Mouse (Mus musculus) heart, embryonic 15.5 days (tissue): Measurements from ENCODE around the gene 1700020D05Rik. TPM values are rescaled to one million over a fixed set of nuclear protein-coding genes. Genes with fewer than 3 reads are reported as not detected.

Source experiments
- ATAC-seq: fragments of 200-750 bp; cut with Nextera tagmentation; replicated peaks from 2 replicates; pipeline ENCODE4 v1.8.0; 2017; ENCODE audit warnings: low read depth, moderate TSS enrichment; ENCODE audit not compliant: insufficient number of reproducible peaks, insufficient read depth, low FRiP score
- H3K27ac ChIP-seq: fragments of 300-500 bp; sonication (generic); 2 replicates; pipeline ENCODE4 v1.5.1; 2015; ENCODE audit warnings: mild to moderate bottlenecking, inconsistent platforms
- H3K27me3 ChIP-seq: fragments of 300-500 bp; sonication (generic); 2 replicates; pipeline ENCODE4 v1.6.1; 2015; ENCODE audit warnings: inconsistent platforms
- H3K36me3 ChIP-seq: fragments of 300-500 bp; sonication (generic); 2 replicates; pipeline ENCODE4 v1.6.1; 2015; ENCODE audit warnings: mild to moderate bottlenecking, inconsistent platforms
- H3K4me1 ChIP-seq: fragments of 300-500 bp; sonication (generic); replicated peaks from 2 replicates; pipeline ENCODE4 v1.6.1; 2015; ENCODE audit warnings: inconsistent platforms
- H3K4me2 ChIP-seq: fragments of 300-500 bp; sonication (generic); 2 replicates; pipeline ENCODE4 v1.6.1; 2015; ENCODE audit warnings: inconsistent platforms, mild to moderate bottlenecking, moderate library complexity
- H3K4me3 ChIP-seq: fragments of 300-500 bp; sonication (generic); 2 replicates; pipeline ENCODE4 v1.5.1; 2015; ENCODE audit warnings: mild to moderate bottlenecking, inconsistent platforms
- H3K9ac ChIP-seq: fragments of 300-500 bp; sonication (generic); 2 replicates; pipeline ENCODE4 v1.6.1; 2015; ENCODE audit warnings: mild to moderate bottlenecking, inconsistent platforms
- H3K9me3 ChIP-seq: fragments of 300-500 bp; sonication (generic); replicated peaks from 2 replicates; pipeline ENCODE4 v1.6.1; 2016; ENCODE audit warnings: inconsistent platforms
- WGBS: fragments of 180-500 bp; shearing (Covaris S2); methylation state at CpG from one replicate; pipeline ENCODE4 v1.1.7; 2015; ENCODE audit warnings: mixed read lengths; 5-methylcytosine and 5-hydroxymethylcytosine counted together
- polyA plus RNA-seq: library from polyadenylated mRNA; unstranded; fragments of >200 nt; fragmentation: Nextera tagmentation; extraction: Ambion mirVana; gene quantifications from 2 replicates; pipeline ENCODE4 v1.2.1, GENCODE M21; 2015

1700020D05Rik gene
- polyA plus RNA-seq, 1 experiment from 2014 or later, result 0.16 TPM

DNA sequence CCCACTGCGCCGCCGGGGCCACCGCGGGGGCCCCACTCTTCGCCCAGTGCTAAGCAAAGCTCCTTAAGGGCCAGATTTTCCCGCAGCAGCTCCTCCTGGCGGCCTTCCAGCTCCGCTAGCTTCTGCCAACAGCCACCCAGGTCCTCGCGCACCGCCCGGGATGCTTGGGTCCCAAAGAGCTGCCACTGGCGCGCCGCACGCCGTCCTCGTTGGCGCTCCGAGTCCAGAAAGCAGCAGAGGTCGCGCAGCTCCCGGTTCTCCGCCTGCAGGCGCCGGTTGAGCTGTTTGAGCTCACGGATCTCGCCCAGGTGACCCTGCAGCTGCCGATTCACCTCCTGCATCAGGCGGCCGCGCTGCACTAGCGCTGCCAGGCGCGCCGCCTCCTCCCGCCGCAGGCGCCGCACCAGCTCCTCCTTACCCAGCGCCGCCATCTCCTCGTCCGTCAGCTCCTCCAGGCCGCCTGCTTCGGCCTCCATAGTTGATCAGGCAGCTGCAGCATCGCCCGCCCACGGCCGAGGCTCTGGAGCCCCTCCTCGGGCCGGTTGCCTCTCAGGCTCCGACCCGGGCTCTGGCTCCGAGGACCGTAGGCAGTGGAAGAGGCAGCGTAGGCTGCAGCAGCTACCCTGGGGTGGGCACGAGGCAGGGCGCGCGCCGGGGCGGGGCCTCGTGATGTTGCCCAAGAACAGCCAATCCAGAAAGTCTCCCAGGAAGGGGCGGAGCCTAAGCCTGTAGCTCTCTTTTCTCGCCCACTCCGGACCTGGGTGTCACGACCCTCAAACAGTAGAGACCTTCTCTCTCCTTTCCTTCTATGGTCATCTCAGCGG, 46.5 kb downstream of the 1700020D05Rik start:
- peak overlapping the region; percentile 88 for H3K27ac ChIP-seq
- WGBS, result under 1% methylated on average over 70 of the region's 70 CpGs
- peaks cover 47% of the 10 kb centered on the region for H3K4me1 ChIP-seq
- H3K4me2 ChIP-seq, result peak overlapping the region; percentile 94
- no peaks in the 10 kb centered on the region for H3K9me3 ChIP-seq
- peak overlapping the region; percentile 80 for H3K9ac ChIP-seq
- H3K27me3 ChIP-seq, result no peaks in the 10 kb centered on the region
- peak overlapping the region; percentile 64 for H3K4me3 ChIP-seq
- H3K36me3 ChIP-seq, result no peaks in the 10 kb centered on the region
- ATAC-seq, result peak; percentile 89

DNA sequence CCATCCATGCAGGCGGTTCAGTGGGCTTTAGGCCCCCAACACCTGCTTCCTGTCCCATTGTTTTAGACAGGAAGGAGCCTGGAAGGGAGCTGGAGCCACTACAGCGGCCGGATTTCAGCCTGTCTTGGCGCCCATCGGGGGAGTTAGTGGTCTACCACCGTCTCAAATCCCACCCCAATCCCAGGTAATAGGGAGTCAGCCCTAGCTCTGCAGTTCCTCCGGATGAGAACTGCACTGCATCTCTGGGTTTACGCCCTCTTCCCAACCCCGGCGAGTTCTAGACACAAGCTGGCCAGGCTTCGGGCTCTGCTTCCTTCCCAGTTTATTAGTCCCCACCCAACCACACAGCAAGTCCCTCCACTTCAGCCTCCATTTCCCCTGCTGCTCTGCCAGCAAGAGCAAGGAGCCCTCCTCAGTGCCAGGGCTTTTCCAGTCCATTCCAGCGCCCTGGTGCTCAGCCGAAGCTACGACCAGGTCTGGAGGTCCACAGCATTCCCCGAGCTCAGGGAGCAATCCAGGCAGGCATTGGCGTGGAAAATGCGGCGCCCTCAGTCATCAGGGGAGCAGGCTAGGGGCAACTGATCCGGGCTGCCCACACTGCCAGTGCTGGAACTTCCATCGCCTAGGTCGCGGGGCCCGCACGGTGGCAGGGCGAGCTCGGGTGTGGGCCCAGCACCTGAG, 47.2 kb downstream of the 1700020D05Rik start:
- peak overlapping the region; percentile 94 for H3K4me2 ChIP-seq
- WGBS, result 3% methylated on average over 26 of the region's 26 CpGs
- H3K4me3 ChIP-seq, result peak overlapping the region; percentile 64
- H3K27ac ChIP-seq, result peak overlapping the region; percentile 88
- no peaks in the 10 kb centered on the region for H3K27me3 ChIP-seq
- ATAC-seq, result peak; percentile 12; the same call in 1 of the 2 replicates
- H3K4me1 ChIP-seq, result peaks cover 42% of the 10 kb centered on the region
- H3K36me3 ChIP-seq, result no peaks in the 10 kb centered on the region
- peak overlapping the region; percentile 80 for H3K9ac ChIP-seq
- H3K9me3 ChIP-seq, result no peaks in the 10 kb centered on the region

DNA sequence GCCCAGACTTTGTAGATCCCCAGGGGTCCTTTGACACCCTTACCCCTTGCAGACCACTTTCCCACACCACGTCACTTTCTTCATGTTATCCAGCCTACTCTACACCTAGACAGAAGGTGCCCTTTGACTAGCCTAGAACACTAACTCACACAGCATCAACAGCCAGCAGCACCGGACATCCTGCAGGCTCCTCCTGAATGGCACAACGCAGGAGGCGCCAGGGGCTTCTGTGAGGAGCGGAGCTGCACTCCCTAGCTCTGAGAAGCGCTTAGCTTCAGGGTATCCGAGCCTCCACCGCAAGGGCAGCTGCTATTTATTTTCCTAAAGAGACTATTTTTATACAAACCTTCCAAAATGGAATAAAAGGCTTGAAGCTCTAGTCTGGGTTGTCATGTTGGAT, 48.0 kb downstream of the 1700020D05Rik start:
- Histone ChIP-seq H3K4me2 (peak overlapping the region; percentile 94), H3K9me3 (no peaks in the 10 kb centered on the region), H3K4me1 (peaks cover 36% of the 10 kb centered on the region), H3K36me3 (no peaks in the 10 kb centered on the region), H3K9ac (peak overlapping the region; percentile 80; the same call in 1 of the 2 replicates), H3K27ac (peak overlapping the region; percentile 88), H3K27me3 (peaks cover 1% of the 10 kb centered on the region; the same call in 1 of the 2 replicates), H3K4me3 (peak overlapping the region; percentile 64)
- WGBS, result 62% methylated on average over 8 of the region's 8 CpGs
- ATAC-seq, result no peak

DNA sequence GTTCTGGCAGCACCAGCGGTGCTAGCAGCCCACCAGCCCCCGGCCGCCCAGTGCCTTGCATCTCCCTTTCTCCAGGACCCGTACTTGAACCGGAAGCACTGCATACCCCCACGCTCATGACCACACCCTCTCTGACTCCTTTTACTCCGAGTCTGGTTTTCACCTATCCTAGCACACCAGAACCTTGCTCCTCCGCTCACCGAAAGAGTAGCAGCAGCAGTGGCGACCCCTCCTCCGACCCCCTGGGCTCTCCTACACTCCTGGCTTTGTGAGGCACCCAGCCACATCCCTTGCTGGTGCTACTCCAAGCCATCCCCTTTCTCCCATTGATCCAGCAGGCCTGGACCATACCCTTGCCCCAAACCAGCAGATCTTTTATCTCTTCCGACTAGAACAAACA, 48.5 kb downstream of the 1700020D05Rik start:
- H3K9me3 ChIP-seq, result no peaks in the 10 kb centered on the region
- WGBS, result 80% methylated on average over 11 of the region's 12 CpGs
- H3K4me2 ChIP-seq, result peak overlapping the region; percentile 94
- ATAC-seq, result no peak
- H3K9ac ChIP-seq, result peak overlapping the region; percentile 80; the same call in 1 of the 2 replicates
- H3K4me3 ChIP-seq, result peak overlapping the region; percentile 64
- peaks cover 6% of the 10 kb centered on the region; the same call in 1 of the 2 replicates for H3K27me3 ChIP-seq
- no peaks in the 10 kb centered on the region for H3K36me3 ChIP-seq
- peak overlapping the region; percentile 88; the same call in 1 of the 2 replicates for H3K27ac ChIP-seq
- H3K4me1 ChIP-seq, result peaks cover 34% of the 10 kb centered on the region

Other genes with a start within 250 kb of the 1700020D05Rik start
- gene Pacs1, start 230.7 kb downstream of the 1700020D05Rik start, polyA plus RNA-seq, result 15.1 and 21.6 TPM in 2 replicates
- gene Sf3b2, start 208.3 kb downstream of the 1700020D05Rik start, polyA plus RNA-seq, result 195 and 216 TPM in 2 replicates
- gene Gal3st3, start 205.5 kb downstream of the 1700020D05Rik start, polyA plus RNA-seq, result 7.3 and 7.7 TPM in 2 replicates
- not detected in 2 replicates for gene Catsper1, start 168.0 kb downstream of the 1700020D05Rik start, polyA plus RNA-seq
- 0.87 and 1.4 TPM in 2 replicates for gene Cst6, start 154.2 kb downstream of the 1700020D05Rik start, polyA plus RNA-seq
- gene Eif1ad, start 137.0 kb downstream of the 1700020D05Rik start, polyA plus RNA-seq, result 35.3 and 45.7 TPM in 2 replicates
- gene Banf1, start 136.6 kb downstream of the 1700020D05Rik start, polyA plus RNA-seq, result 405 and 409 TPM in 2 replicates
- 34.3 and 47.0 TPM in 2 replicates for gene Sart1, start 115.1 kb downstream of the 1700020D05Rik start, polyA plus RNA-seq
- gene Tsga10ip, start 101.3 kb downstream of the 1700020D05Rik start, polyA plus RNA-seq, result 2.0 TPM in 2 replicates
- gene Drap1, start 78.8 kb downstream of the 1700020D05Rik start, polyA plus RNA-seq, result 205 and 220 TPM in 2 replicates
- gene AI837181, start 78.6 kb downstream of the 1700020D05Rik start, polyA plus RNA-seq, result 34.8 and 46.9 TPM in 2 replicates
- gene Fosl1, start 56.2 kb downstream of the 1700020D05Rik start, polyA plus RNA-seq, result not detected in 2 replicates
- gene Ccdc85b, start 45.9 kb downstream of the 1700020D05Rik start, polyA plus RNA-seq, result 9.0 and 9.9 TPM in 2 replicates
- gene Fibp, start 43.2 kb downstream of the 1700020D05Rik start, polyA plus RNA-seq, result 97.9 and 106 TPM in 2 replicates
- 1.4 and 3.5 TPM in 2 replicates for gene Ctsw, start 35.3 kb downstream of the 1700020D05Rik start, polyA plus RNA-seq
- gene Efemp2, start 29.8 kb downstream of the 1700020D05Rik start, polyA plus RNA-seq, result 65.6 and 95.4 TPM in 2 replicates
- 33.8 and 48.7 TPM in 2 replicates for gene Mus81, start 15.4 kb downstream of the 1700020D05Rik start, polyA plus RNA-seq
- gene Cfl1, start 13.3 kb downstream of the 1700020D05Rik start, polyA plus RNA-seq, result 1,578 and 1,766 TPM in 2 replicates
- gene Snx32, start 6.8 kb upstream of the 1700020D05Rik start, polyA plus RNA-seq, result 15.8 and 17.6 TPM in 2 replicates
- gene Ovol1, start 56.9 kb upstream of the 1700020D05Rik start, polyA plus RNA-seq, result 0.25 and 0.87 TPM in 2 replicates
- gene Ap5b1, start 64.2 kb upstream of the 1700020D05Rik start, polyA plus RNA-seq, result 2.0 and 4.5 TPM in 2 replicates
- gene Rnaseh2c, start 98.1 kb upstream of the 1700020D05Rik start, polyA plus RNA-seq, result 89.7 and 96.1 TPM in 2 replicates
- gene Kat5, start 106.5 kb upstream of the 1700020D05Rik start, polyA plus RNA-seq, result 29.6 and 35.3 TPM in 2 replicates
- 33.2 and 46.7 TPM in 2 replicates for gene Rela, start 133.7 kb upstream of the 1700020D05Rik start, polyA plus RNA-seq
- gene Sipa1, start 159.9 kb upstream of the 1700020D05Rik start, polyA plus RNA-seq, result 20.6 and 33.5 TPM in 2 replicates
- 23.7 and 29.6 TPM in 2 replicates for gene Map3k11, start 185.0 kb upstream of the 1700020D05Rik start, polyA plus RNA-seq
- gene Pcnx3, start 185.1 kb upstream of the 1700020D05Rik start, polyA plus RNA-seq, result 8.9 and 14.2 TPM in 2 replicates
- 0.40 TPM in 1 of 2 replicates, not detected in the other for gene Kcnk7, start 200.6 kb upstream of the 1700020D05Rik start, polyA plus RNA-seq
- gene Ehbp1l1, start 222.5 kb upstream of the 1700020D05Rik start, polyA plus RNA-seq, result 82.6 and 84.3 TPM in 2 replicates
- 68.1 and 82.4 TPM in 2 replicates for gene Fam89b, start 225.9 kb upstream of the 1700020D05Rik start, polyA plus RNA-seq
- 26.6 and 43.3 TPM in 2 replicates for gene Ltbp3, start 237.1 kb upstream of the 1700020D05Rik start, polyA plus RNA-seq